Mouse (Mus musculus) CD4-positive, CD25-positive, alpha-beta regulatory T cell (primary cell): ENCODE measurements around the gene Vmn1r112. TPM values are rescaled to one million over a fixed set of nuclear protein-coding genes. Genes with fewer than 3 reads are reported as not detected.

ENCODE experiments used
- polyA plus RNA-seq: library from polyadenylated mRNA; unstranded; fragments of 100-300 nt; shearing (Covaris generic); gene quantifications from one replicate; pipeline ENCODE4 v1.2.1, GENCODE M21; 2017

Vmn1r112 gene
- not detected for polyA plus RNA-seq

DNA sequence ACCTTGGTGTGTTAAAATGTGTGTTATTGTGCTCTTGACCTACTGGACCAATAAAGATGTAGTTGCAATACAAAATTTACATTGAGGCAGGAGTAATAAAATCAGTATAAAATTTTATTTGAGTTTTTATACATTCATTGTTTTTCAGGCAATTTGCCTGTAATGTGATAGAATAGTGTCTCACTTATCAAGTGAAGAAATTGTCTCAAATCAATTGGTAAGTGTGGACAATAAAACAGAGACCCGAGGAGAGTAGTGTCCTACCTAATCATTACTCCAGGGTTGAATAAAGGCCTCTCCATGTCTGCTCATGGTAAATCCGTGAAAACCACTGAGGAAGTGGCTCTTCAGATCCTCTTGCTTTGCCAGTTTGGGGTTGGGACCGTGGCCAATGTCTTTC, at the start of gene Vmn1r112:
Gene Vmn1r112 (plus strand): TSS at position 301 of the 400 bp plus-strand sequence.

GRCm38 (mm10) chr7:20730524-20730923, 40.5 kb upstream of the Vmn1r112 start, which contains the start of gene Gm10668:
TSS of gene Gm10668 (minus strand) at chr7:20730624.

DNA sequence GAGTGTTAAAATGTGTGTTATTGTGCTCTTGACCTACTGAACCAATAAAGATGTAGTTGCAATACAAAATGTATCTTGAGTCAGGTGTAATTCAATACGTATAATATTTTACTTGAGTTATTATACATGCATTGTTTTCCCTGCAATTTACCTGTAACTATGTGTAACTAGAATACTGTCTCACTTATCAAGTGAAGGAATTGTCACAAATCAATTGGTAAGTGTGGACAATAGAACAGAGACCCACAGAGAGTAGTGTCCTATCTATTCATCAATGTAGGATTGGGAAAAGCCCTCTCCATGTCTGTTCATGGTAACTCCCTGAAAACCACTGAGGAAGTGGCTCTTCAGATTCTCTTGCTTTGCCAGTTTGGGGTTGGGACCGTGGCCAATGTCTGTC, 16.0 kb downstream of the Vmn1r112 start, which contains the start of gene Vmn1r113:
Gene Vmn1r113 (plus strand): TSS at position 301 of the 400 bp plus-strand sequence.

GRCm38 (mm10) chr7:20812086-20812485, 41.1 kb downstream of the Vmn1r112 start, which contains the start of gene Vmn1r114:
TSS of gene Vmn1r114 (minus strand) at chr7:20812186.

Other genes with a start within 250 kb of the Vmn1r112 start
- gene Vmn1r104, start 237.3 kb upstream of the Vmn1r112 start, polyA plus RNA-seq, result 0.26 TPM
- not detected for gene Gm5726, start 225.4 kb upstream of the Vmn1r112 start, polyA plus RNA-seq
- gene Gm4141, start 194.9 kb upstream of the Vmn1r112 start, polyA plus RNA-seq, result not detected
- gene Gm4513, start 172.2 kb upstream of the Vmn1r112 start, polyA plus RNA-seq, result not detected
- gene Vmn1r107, start 102.3 kb upstream of the Vmn1r112 start, polyA plus RNA-seq, result not detected
- not detected for gene Vmn1r111, start 68.0 kb upstream of the Vmn1r112 start, polyA plus RNA-seq
- gene Gm10668, start 40.6 kb upstream of the Vmn1r112 start, polyA plus RNA-seq, result not detected
- gene Vmn1r113, start 16.1 kb downstream of the Vmn1r112 start, polyA plus RNA-seq, result not detected
- not detected for gene Vmn1r114, start 41.0 kb downstream of the Vmn1r112 start, polyA plus RNA-seq
- gene Vmn1r115, start 73.8 kb downstream of the Vmn1r112 start, polyA plus RNA-seq, result not detected
- gene Vmn1r116, start 101.1 kb downstream of the Vmn1r112 start, polyA plus RNA-seq, result not detected
- gene Vmn1r117, start 112.9 kb downstream of the Vmn1r112 start, polyA plus RNA-seq, result not detected
- gene Vmn1r118, start 141.2 kb downstream of the Vmn1r112 start, polyA plus RNA-seq, result not detected
- gene Vmn1r119, start 241.3 kb downstream of the Vmn1r112 start, polyA plus RNA-seq, result not detected